Mouse (Mus musculus) neural tube, embryonic 15.5 days (tissue): ENCODE results near the gene Prkab2. TPM values are rescaled to one million over a fixed set of nuclear protein-coding genes. Genes with fewer than 3 reads are reported as not detected.

Experiments used
- ATAC-seq: fragments of 200-750 bp; cut with Nextera tagmentation; 2 replicates; pipeline ENCODE4 v1.8.0; 2017; ENCODE audit warnings: mild to moderate bottlenecking, moderate TSS enrichment, moderate library complexity; ENCODE audit not compliant: low FRiP score
- H3K27ac ChIP-seq: fragments of 300-500 bp; sonication (generic); replicated peaks from 2 replicates; pipeline ENCODE4 v1.5.1; 2015; ENCODE audit warnings: mild to moderate bottlenecking, inconsistent platforms
- H3K27me3 ChIP-seq: fragments of 300-500 bp; sonication (generic); replicated peaks from 2 replicates; pipeline ENCODE4 v1.6.1; 2015; ENCODE audit warnings: inconsistent platforms
- H3K36me3 ChIP-seq: fragments of 300-500 bp; sonication (generic); 2 replicates; pipeline ENCODE4 v1.6.1; 2015; ENCODE audit warnings: inconsistent platforms
- H3K4me1 ChIP-seq: fragments of 300-500 bp; sonication (generic); 2 replicates; pipeline ENCODE4 v1.6.1; 2015; ENCODE audit warnings: inconsistent platforms
- H3K4me2 ChIP-seq: fragments of 300-500 bp; sonication (generic); 2 replicates; pipeline ENCODE4 v1.6.1; 2015; ENCODE audit warnings: inconsistent platforms, mild to moderate bottlenecking, moderate library complexity
- H3K4me3 ChIP-seq: fragments of 300-500 bp; sonication (generic); replicated peaks from 2 replicates; pipeline ENCODE4 v1.5.1; 2015; ENCODE audit warnings: mild to moderate bottlenecking, inconsistent platforms
- H3K9ac ChIP-seq: fragments of 300-500 bp; sonication (generic); replicated peaks from 2 replicates; pipeline ENCODE4 v1.6.1; 2015; ENCODE audit warnings: mild to moderate bottlenecking, inconsistent platforms
- H3K9me3 ChIP-seq: fragments of 300-500 bp; sonication (generic); replicated peaks from 2 replicates; pipeline ENCODE4 v1.6.1; 2016; ENCODE audit warnings: inconsistent platforms
- WGBS: fragments of 180-500 bp; shearing (Covaris S2); methylation state at CpG from one replicate; pipeline ENCODE4 v1.1.7; 2015; ENCODE audit warnings: mixed read lengths; 5-methylcytosine and 5-hydroxymethylcytosine counted together
- polyA plus RNA-seq: library from polyadenylated mRNA; unstranded; fragments of >200 nt; fragmentation: Nextera tagmentation; extraction: Ambion mirVana; gene quantifications from 2 replicates; pipeline ENCODE4 v1.2.1, GENCODE M21; 2015

Prkab2 gene
- polyA plus RNA-seq, 1 experiment from 2014 or later: 15.4 TPM

- H3K36me3 ChIP-seq: no peaks in the 10 kb centered on the region
- no peaks in the 10 kb centered on the region for H3K9me3 ChIP-seq
- WGBS: 1% methylated on average over 28 of the region's 28 CpGs
- peak; percentile 69 for ATAC-seq
- peaks cover 13% of the 10 kb centered on the region; the same call in 1 of the 2 replicates for H3K27me3 ChIP-seq
- H3K4me2 ChIP-seq: peak overlapping the region; percentile 82
- 0 out of 2 replicates have a peak overlapping the region, but pooled peaks have one; percentile 42 for H3K27ac ChIP-seq
- peaks cover 26% of the 10 kb centered on the region for H3K4me1 ChIP-seq
- H3K9ac ChIP-seq: peak overlapping the region; percentile 51
- H3K4me3 ChIP-seq: peak overlapping the region; percentile 39
Measured at GRCm38 (mm10) chr3:97680631-97681320, 22.8 kb downstream of the Prkab2 start.

GRCm38 (mm10) chr3:97681321-97682158, 23.5 kb downstream of the Prkab2 start:
- H3K27me3 ChIP-seq: peaks cover 13% of the 10 kb centered on the region; the same call in 1 of the 2 replicates
- 2% methylated on average over 33 of the region's 33 CpGs for WGBS
- H3K36me3 ChIP-seq: no peaks in the 10 kb centered on the region
- H3K4me1 ChIP-seq: peaks cover 26% of the 10 kb centered on the region
- peak overlapping the region; percentile 51 for H3K9ac ChIP-seq
- peak overlapping the region; percentile 82 for H3K4me2 ChIP-seq
- H3K9me3 ChIP-seq: no peaks in the 10 kb centered on the region
- 0 out of 2 replicates have a peak overlapping the region, but pooled peaks have one; percentile 42 for H3K27ac ChIP-seq
- peak overlapping the region; percentile 39 for H3K4me3 ChIP-seq
- peak; percentile 69; the same call in 1 of the 2 replicates for ATAC-seq

- H3K4me2 ChIP-seq: peak overlapping the region; percentile 82
- WGBS: 2% methylated on average over 11 of the region's 11 CpGs
- H3K27me3 ChIP-seq: peaks cover 13% of the 10 kb centered on the region; the same call in 1 of the 2 replicates
- peaks cover 26% of the 10 kb centered on the region for H3K4me1 ChIP-seq
- H3K9me3 ChIP-seq: no peaks in the 10 kb centered on the region
- H3K4me3 ChIP-seq: peak overlapping the region; percentile 39
- peak overlapping the region; percentile 51; the same call in 1 of the 2 replicates for H3K9ac ChIP-seq
- no peak for ATAC-seq
- no peak overlapping the region for H3K27ac ChIP-seq
- H3K36me3 ChIP-seq: no peaks in the 10 kb centered on the region
Measured at GRCm38 (mm10) chr3:97682159-97682502, 24.1 kb downstream of the Prkab2 start.

- WGBS: 26% methylated on average over 5 of the region's 5 CpGs
- H3K36me3 ChIP-seq: no peaks in the 10 kb centered on the region
- H3K9ac ChIP-seq: no peak overlapping the region
- peak overlapping the region; percentile 82 for H3K4me2 ChIP-seq
- no peaks in the 10 kb centered on the region for H3K9me3 ChIP-seq
- no peak overlapping the region for H3K27ac ChIP-seq
- H3K4me3 ChIP-seq: peak overlapping the region; percentile 39; the same call in 1 of the 2 replicates
- ATAC-seq: no peak
- H3K27me3 ChIP-seq: peaks cover 13% of the 10 kb centered on the region; the same call in 1 of the 2 replicates
- peaks cover 26% of the 10 kb centered on the region for H3K4me1 ChIP-seq
Measured at GRCm38 (mm10) chr3:97682576-97682975, 24.6 kb downstream of the Prkab2 start.

- H3K4me3 ChIP-seq: no peak overlapping the region
Measured at GRCm38 (mm10) chr3:97683560-97684195, 25.7 kb downstream of the Prkab2 start.

GRCm38 (mm10) chr3:97686372-97687117, 28.6 kb downstream of the Prkab2 start:
- Histone ChIP-seq H3K27me3 (peaks cover 13% of the 10 kb centered on the region; the same call in 1 of the 2 replicates), H3K4me2 (no peak overlapping the region), H3K27ac (no peak overlapping the region), H3K36me3 (peaks cover 22% of the 10 kb centered on the region), H3K4me1 (peaks cover 16% of the 10 kb centered on the region), H3K9me3 (no peaks in the 10 kb centered on the region), H3K4me3 (no peak overlapping the region), H3K9ac (no peak overlapping the region)
- no peak for ATAC-seq
- 87% methylated on average over 4 of the region's 4 CpGs for WGBS

More at GRCm38 (mm10) chr3:97683560-97684195, 25.7 kb downstream of the Prkab2 start:
- Histone ChIP-seq H3K9ac (no peak overlapping the region), H3K4me2 (peak overlapping the region; percentile 37), H3K4me1 (peaks cover 26% of the 10 kb centered on the region), H3K27ac (no peak overlapping the region), H3K9me3 (no peaks in the 10 kb centered on the region), H3K36me3 (no peaks in the 10 kb centered on the region), H3K27me3 (peaks cover 13% of the 10 kb centered on the region; the same call in 1 of the 2 replicates)
- 13% methylated on average over 16 of the region's 16 CpGs for WGBS
- 0 out of 2 replicates have a peak, but pooled peaks have one; percentile 6 for ATAC-seq

- no peaks in the 10 kb centered on the region for H3K27me3 ChIP-seq
- H3K4me3 ChIP-seq: no peak overlapping the region
- H3K9me3 ChIP-seq: no peaks in the 10 kb centered on the region
- H3K27ac ChIP-seq: no peak overlapping the region
- ATAC-seq: no peak
- peaks cover 47% of the 10 kb centered on the region for H3K36me3 ChIP-seq
- H3K4me1 ChIP-seq: no peaks in the 10 kb centered on the region
- H3K9ac ChIP-seq: no peak overlapping the region
- H3K4me2 ChIP-seq: no peak overlapping the region
- 83% methylated on average over 2 of the region's 2 CpGs for WGBS
Measured at GRCm38 (mm10) chr3:97689289-97689688, 31.3 kb downstream of the Prkab2 start.

GRCm38 (mm10) chr3:97690590-97690989, 32.6 kb downstream of the Prkab2 start:
- ATAC-seq: no peak
- WGBS: 71% methylated on average over 7 of the region's 7 CpGs
- Histone ChIP-seq H3K9me3 (no peaks in the 10 kb centered on the region), H3K4me1 (no peaks in the 10 kb centered on the region), H3K36me3 (peaks cover 60% of the 10 kb centered on the region), H3K4me2 (no peak overlapping the region), H3K27ac (no peak overlapping the region), H3K27me3 (no peaks in the 10 kb centered on the region), H3K9ac (no peak overlapping the region), H3K4me3 (no peak overlapping the region)

GRCm38 (mm10) chr3:97691443-97692017, 33.5 kb downstream of the Prkab2 start:
- H3K4me3 ChIP-seq: no peak overlapping the region
- no peaks in the 10 kb centered on the region for H3K9me3 ChIP-seq
- H3K9ac ChIP-seq: no peak overlapping the region
- H3K27me3 ChIP-seq: no peaks in the 10 kb centered on the region
- ATAC-seq: no peak
- H3K4me2 ChIP-seq: no peak overlapping the region
- 41% methylated on average over 12 of the region's 12 CpGs for WGBS
- no peaks in the 10 kb centered on the region for H3K4me1 ChIP-seq
- H3K36me3 ChIP-seq: peaks cover 67% of the 10 kb centered on the region
- H3K27ac ChIP-seq: no peak overlapping the region

- WGBS: 83% methylated on average over 6 of the region's 6 CpGs
Measured at GRCm38 (mm10) chr3:97693806-97694205, 35.8 kb downstream of the Prkab2 start.

More at GRCm38 (mm10) chr3:97693806-97694205, 35.8 kb downstream of the Prkab2 start:
- no peak for ATAC-seq
- Histone ChIP-seq H3K27ac (no peak overlapping the region), H3K4me3 (no peak overlapping the region), H3K9ac (no peak overlapping the region), H3K36me3 (peaks cover 79% of the 10 kb centered on the region), H3K4me1 (no peaks in the 10 kb centered on the region), H3K4me2 (no peak overlapping the region), H3K27me3 (no peaks in the 10 kb centered on the region), H3K9me3 (no peaks in the 10 kb centered on the region)
